Mouse (Mus musculus): ENCODE data around the gene Atp2b4.

DNA sequence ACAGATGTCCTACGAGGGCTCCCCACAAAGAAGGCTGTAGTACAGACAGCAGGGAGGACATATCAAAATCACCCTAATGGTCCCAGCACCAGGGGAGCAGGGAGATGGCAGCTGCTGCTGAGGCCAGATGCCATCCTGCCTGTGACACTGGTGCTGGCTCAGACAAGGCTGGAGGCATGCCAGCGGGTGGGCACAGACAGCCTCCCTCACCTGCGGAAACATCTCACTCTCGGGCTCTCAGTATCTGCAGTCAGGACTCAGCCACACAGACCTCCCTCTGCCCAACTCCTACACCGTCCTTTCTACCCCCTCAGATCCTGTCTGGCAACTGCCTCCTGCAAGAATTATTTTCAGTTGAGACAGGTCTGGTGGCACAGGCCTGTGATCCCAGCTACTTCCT is 12.0 kb downstream of the Atp2b4 start:
- TF ChIP-seq ZC3H11A (IDR thresholded peaks at IDR 0.05; ENCODE audit: low read depth, low read length) (no peak), POLR2A (IDR thresholded peaks at IDR 0.05; ENCODE audit: control insufficient read depth in 1 of 2, insufficient read depth in 1 of 2, low read depth in 1 of 2, low read length in 2 of 2, poor library complexity in 1 of 2) (no peak), EP300 (IDR thresholded peaks at IDR 0.05; ENCODE audit: low read depth in 1 of 2, low read length in 2 of 2) (no peak), MAX (IDR thresholded peaks at IDR 0.05; ENCODE audit: low read length) (no peak), RCOR1 (IDR thresholded peaks at IDR 0.05; ENCODE audit: low read depth, low read length) (no peak), POLR2AphosphoS2 (IDR thresholded peaks at IDR 0.05; ENCODE audit: low read length) (no peak), CTCF (IDR thresholded peaks at IDR 0.05 in 2 of 3, conservative IDR thresholded peaks at IDR 0.05 in 1 of 3; ENCODE audit: control insufficient read depth in 1 of 3, insufficient read depth in 1 of 3, low read depth in 2 of 3, low read length in 3 of 3, poor library complexity in 1 of 3, severe bottlenecking in 1 of 3) (no peak), ETS1 (IDR thresholded peaks at IDR 0.05; ENCODE audit: low read depth, low read length) (no peak), UBTF (IDR thresholded peaks at IDR 0.05; ENCODE audit: borderline replicate concordance, insufficient read depth, low read depth, low read length) (no peak)

Data from MEL (cell line).